Mouse (Mus musculus) small intestine, adult 2 months (tissue): ENCODE data around the gene Pla2g16.

Experiments used
- CTCF ChIP-seq: fragments of 200-500 bp; IDR thresholded peaks from 2 replicates; pipeline ENCODE4 v1.5.1; 2012; ENCODE audit warnings: low read depth, mild to moderate bottlenecking, control low read depth, inconsistent platforms, low read length, moderate library complexity, mixed read lengths; ENCODE audit not compliant: insufficient replicate concordance, insufficient read length; ENCODE audit errors: extremely low read depth
- POLR2A ChIP-seq: fragments of 200-500 bp; IDR thresholded peaks from 2 replicates; pipeline ENCODE4 v1.6.1; 2012; ENCODE audit warnings: low read depth, mild to moderate bottlenecking, control low read depth, inconsistent platforms, low read length, moderate library complexity

DNA sequence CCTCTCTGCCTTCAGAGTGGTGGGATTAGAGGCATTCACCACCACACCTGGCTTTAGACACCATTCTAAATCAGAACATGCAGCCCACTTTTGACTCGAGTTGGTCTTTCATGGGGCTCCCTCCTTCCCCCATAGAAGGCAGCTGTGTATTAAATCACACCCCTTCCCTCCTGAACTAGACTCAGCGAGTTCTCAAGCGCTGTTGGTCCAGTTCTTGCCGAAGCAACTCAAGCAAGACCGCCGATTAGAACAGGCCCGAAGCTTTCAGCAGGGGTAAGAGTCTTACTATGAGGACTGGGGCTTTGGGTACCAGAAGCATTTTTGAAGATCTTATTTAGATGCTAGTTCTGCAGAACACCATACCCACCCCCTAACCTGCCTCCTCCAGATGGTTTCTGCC, 55.9 kb downstream of the Pla2g16 start:
- no peak for TF ChIP-seq CTCF
- no peak for TF ChIP-seq POLR2A
